Mouse (Mus musculus) limb, embryonic 10.5 days (tissue): Measurements from ENCODE around the gene C8b. TPM values are rescaled to one million over a fixed set of nuclear protein-coding genes. Genes with fewer than 3 reads are reported as not detected.

Experiments
- DNase-seq: peaks from one replicate; pipeline ENCODE4 v3.0.0-alpha.2; 2017; ENCODE audit warnings: low spot score
- H3K27ac ChIP-seq: fragments of 300-500 bp; sonication (generic); 2 replicates; pipeline ENCODE4 v1.5.1; 2016; ENCODE audit warnings: mild to moderate bottlenecking
- H3K27me3 ChIP-seq: fragments of 300-500 bp; sonication (generic); 2 replicates; pipeline ENCODE4 v1.6.1; 2016; ENCODE audit warnings: low read depth, mild to moderate bottlenecking; ENCODE audit not compliant: poor library complexity, severe bottlenecking
- H3K36me3 ChIP-seq: fragments of 300-500 bp; sonication (generic); 2 replicates; pipeline ENCODE4 v1.6.1; 2016; ENCODE audit warnings: mild to moderate bottlenecking, moderate library complexity
- H3K4me1 ChIP-seq: fragments of 300-500 bp; sonication (generic); 2 replicates; pipeline ENCODE4 v1.6.1; 2016
- H3K4me3 ChIP-seq: fragments of 300-500 bp; sonication (generic); 2 replicates; pipeline ENCODE4 v1.5.1; 2016; ENCODE audit warnings: mild to moderate bottlenecking, moderate library complexity
- H3K9me3 ChIP-seq: fragments of 300-500 bp; sonication (generic); replicated peaks from 2 replicates; pipeline ENCODE4 v1.6.1; 2016; ENCODE audit warnings: mild to moderate bottlenecking
- WGBS: fragments of 180-500 bp; shearing (Covaris S2); methylation state at CpG from one replicate; pipeline ENCODE4 v1.1.7; 2016; 5-methylcytosine and 5-hydroxymethylcytosine counted together
- polyA plus RNA-seq: library from polyadenylated mRNA; unstranded; fragments of >200 nt; fragmentation: Nextera tagmentation; extraction: Ambion mirVana; gene quantifications from 2 replicates; pipeline ENCODE4 v1.2.1, GENCODE M21; 2016

The C8b gene
- polyA plus RNA-seq, 1 experiment from 2014 or later: not detected

DNA sequence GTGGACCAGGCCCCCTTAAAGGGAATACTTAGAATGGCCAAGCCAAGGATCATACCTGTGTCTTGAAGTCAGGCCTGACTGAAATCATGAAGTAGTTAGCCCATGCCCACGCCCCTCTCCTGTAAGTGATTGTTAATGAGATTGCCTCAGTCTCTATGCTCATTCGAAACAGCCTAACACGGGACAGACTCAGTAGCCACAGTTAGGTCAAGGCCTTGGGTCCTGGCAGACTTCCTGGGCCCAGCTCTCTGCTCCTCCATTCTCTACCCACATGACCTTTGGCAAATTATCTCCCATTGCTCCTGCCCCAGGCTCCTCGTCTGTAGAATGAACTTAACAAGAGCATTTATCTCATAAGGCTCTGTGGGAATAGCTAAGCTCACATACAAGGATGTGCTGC lies 52.9 kb downstream of the C8b start:
- H3K4me3 ChIP-seq: no peak overlapping the region
- no peaks in the 10 kb centered on the region for H3K27me3 ChIP-seq
- H3K27ac ChIP-seq: no peak overlapping the region
- no peaks in the 10 kb centered on the region for H3K36me3 ChIP-seq
- no peaks in the 10 kb centered on the region for H3K9me3 ChIP-seq
- no peak for DNase-seq
- H3K4me1 ChIP-seq: 0 out of 2 replicates have a peak, but pooled peaks cover 7% of the 10 kb centered on the region
- 61% methylated on average over 4 of the region's 4 CpGs for WGBS

- no peak for DNase-seq
- WGBS: 70% methylated on average over 4 of the region's 4 CpGs
- Histone ChIP-seq H3K27ac (no peak overlapping the region), H3K9me3 (no peaks in the 10 kb centered on the region), H3K4me3 (no peak overlapping the region), H3K27me3 (no peaks in the 10 kb centered on the region), H3K4me1 (0 out of 2 replicates have a peak, but pooled peaks cover 7% of the 10 kb centered on the region), H3K36me3 (no peaks in the 10 kb centered on the region)
Observed at GRCm38 (mm10) chr4:104819891-104820290, 53.8 kb downstream of the C8b start.

DNA sequence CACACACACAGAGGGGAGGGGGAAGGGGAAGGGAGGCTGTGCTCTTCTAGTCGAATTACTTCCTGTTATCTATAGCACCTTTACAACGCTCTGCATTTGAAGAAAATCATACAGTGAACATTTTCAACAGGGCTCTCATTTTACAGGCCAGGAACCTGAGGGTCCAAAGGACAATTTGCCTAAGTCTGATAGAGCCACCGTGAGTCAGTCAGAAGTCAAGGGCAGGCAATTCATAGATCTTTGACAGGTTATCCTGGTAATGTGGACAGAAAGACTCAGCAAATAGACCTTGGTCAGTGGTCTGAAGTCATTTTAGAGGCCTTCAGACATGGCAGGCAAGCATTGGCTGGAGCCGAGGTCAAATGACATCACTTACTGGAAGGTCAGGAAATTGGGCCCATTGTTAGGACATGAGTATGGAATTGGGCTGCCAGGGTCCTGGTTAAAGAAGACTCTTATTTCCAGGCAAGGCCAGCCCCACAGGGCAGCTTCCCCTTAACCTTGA lies 57.5 kb downstream of the C8b start:
- 81% methylated on average over 4 of the region's 4 CpGs for WGBS

GRCm38 (mm10) chr4:104824381-104825077 lies 58.4 kb downstream of the C8b start:
- no peak for DNase-seq
- Histone ChIP-seq H3K36me3 (no peaks in the 10 kb centered on the region), H3K4me1 (no peaks in the 10 kb centered on the region), H3K4me3 (no peak overlapping the region), H3K9me3 (no peaks in the 10 kb centered on the region), H3K27ac (no peak overlapping the region), H3K27me3 (no peaks in the 10 kb centered on the region; the same call in 1 of the 2 replicates)
- 89% methylated on average over 7 of the region's 7 CpGs for WGBS

More for the DNA sequence above, 57.5 kb downstream of the C8b start:
- H3K27me3 ChIP-seq: no peaks in the 10 kb centered on the region
- no peak overlapping the region for H3K4me3 ChIP-seq
- no peaks in the 10 kb centered on the region for H3K9me3 ChIP-seq
- no peak overlapping the region for H3K27ac ChIP-seq
- no peak for DNase-seq
- 0 out of 2 replicates have a peak, but pooled peaks cover 2% of the 10 kb centered on the region for H3K4me1 ChIP-seq
- H3K36me3 ChIP-seq: no peaks in the 10 kb centered on the region

DNA sequence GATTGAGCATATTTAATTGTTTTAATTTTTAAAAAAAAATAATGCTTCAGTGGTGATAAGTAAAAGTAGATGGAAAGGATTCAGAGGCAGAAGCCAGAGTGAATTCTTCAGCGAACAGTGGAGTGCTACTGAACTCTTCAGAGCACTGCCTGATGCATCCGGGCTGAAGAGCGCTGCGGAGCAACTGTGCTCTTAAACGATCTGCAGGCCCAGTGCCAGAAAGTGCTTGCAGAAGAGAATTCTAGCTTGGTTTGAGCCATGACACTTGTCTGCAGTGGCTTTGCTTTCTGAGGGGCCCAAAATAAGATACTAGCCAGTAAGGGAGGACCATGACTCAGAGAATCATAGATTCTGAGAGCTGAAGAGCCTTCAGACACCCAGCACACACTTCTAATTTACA lies 62.8 kb downstream of the C8b start:
- Histone ChIP-seq H3K4me3 (no peak overlapping the region), H3K4me1 (no peaks in the 10 kb centered on the region), H3K27me3 (no peaks in the 10 kb centered on the region; the same call in 1 of the 2 replicates), H3K9me3 (no peaks in the 10 kb centered on the region), H3K27ac (no peak overlapping the region), H3K36me3 (no peaks in the 10 kb centered on the region)
- no peak for DNase-seq
- 86% methylated on average over 5 of the region's 5 CpGs for WGBS

DNA sequence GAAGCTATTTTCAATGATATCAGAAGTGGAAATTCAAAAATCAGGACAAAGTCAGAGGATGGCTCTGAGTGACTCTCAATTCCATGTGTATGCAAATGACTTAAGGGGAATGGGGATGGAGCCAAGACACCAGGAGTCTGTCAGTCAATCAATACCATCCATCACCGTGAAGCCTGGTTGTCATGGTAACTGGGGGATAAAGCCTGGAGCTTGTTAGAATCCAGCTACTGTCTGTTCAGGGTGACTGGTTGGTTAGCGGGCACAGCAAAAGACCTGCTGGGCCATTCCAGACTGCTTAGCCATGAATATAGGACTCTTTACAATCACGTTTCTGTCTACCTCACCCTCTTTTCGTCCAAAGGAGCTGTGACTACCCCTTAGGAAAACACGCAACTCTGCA lies 69.0 kb downstream of the C8b start:
- Histone ChIP-seq H3K36me3 (no peaks in the 10 kb centered on the region), H3K4me3 (no peak overlapping the region), H3K27ac (no peak overlapping the region), H3K4me1 (no peaks in the 10 kb centered on the region), H3K9me3 (no peaks in the 10 kb centered on the region), H3K27me3 (no peaks in the 10 kb centered on the region)
- WGBS: 61% methylated on average over 5 of the region's 5 CpGs
- no peak for DNase-seq

DNA sequence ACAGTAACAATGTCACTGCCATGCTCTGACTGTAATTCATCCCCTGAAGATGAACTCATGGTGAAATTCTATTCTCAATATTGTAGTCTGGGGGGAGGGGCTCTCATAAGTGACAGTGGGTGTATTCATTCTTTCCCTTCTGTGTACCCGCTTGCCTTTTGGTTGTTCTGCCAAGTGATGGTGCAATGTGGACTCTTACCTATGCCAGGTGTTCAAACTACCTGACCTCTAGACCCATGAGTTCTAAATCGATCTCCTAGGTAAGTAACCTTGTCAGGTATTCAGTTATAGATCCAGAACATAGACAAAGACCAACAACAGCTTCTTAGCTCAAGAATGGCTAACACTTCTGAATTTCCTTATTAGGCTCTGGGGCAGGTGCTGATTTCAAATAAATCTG lies 72.2 kb downstream of the C8b start:
- H3K4me3 ChIP-seq: no peak overlapping the region
- no peaks in the 10 kb centered on the region for H3K9me3 ChIP-seq
- H3K27ac ChIP-seq: no peak overlapping the region
- 93% methylated on average over 2 of the region's 2 CpGs for WGBS
- H3K27me3 ChIP-seq: no peaks in the 10 kb centered on the region
- no peaks in the 10 kb centered on the region for H3K4me1 ChIP-seq
- H3K36me3 ChIP-seq: no peaks in the 10 kb centered on the region
- DNase-seq: no peak

DNA sequence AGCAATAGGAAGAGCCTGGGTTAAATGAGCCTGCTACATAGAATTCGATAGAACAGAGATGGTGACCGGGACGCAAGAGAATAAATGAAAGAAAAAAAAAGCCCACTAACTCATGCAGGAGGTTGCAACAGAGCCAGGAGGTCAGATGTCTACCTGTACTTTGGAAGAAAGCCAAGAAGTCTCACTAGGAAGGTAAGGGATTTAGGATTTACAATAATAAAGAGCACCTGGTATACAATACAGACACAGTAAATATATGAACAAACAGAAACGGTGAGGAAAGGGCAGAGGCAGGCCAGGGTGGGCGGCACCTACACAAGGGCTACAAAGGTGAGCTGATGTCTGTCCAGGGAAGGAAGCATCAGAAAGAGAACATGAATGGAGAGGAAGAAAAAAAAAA lies 76.1 kb downstream of the C8b start:
- no peaks in the 10 kb centered on the region for H3K9me3 ChIP-seq
- H3K27ac ChIP-seq: no peak overlapping the region
- 89% methylated on average over 5 of the region's 5 CpGs for WGBS
- DNase-seq: no peak
- H3K4me1 ChIP-seq: no peaks in the 10 kb centered on the region
- no peaks in the 10 kb centered on the region for H3K27me3 ChIP-seq
- H3K4me3 ChIP-seq: no peak overlapping the region
- H3K36me3 ChIP-seq: no peaks in the 10 kb centered on the region

DNA sequence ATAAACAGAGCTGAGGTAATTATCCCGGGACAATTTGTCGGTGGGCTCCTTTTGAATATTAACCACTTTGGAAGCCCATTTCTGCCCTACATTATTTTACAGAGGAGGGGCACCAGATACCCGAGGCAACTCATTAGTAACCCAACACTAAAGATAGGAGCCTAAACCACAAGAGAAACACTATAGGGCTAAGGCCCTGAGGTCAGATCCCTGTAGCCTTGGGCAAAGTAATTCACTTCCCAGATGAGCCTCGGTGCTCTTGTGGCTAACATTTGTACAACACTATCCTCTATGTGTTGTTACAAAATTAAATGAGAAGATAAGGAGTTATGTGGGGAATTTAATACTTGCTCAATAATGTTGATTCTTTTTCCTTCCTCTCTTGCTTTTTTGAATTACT lies 77.4 kb downstream of the C8b start:
- Histone ChIP-seq H3K36me3 (no peaks in the 10 kb centered on the region), H3K27me3 (no peaks in the 10 kb centered on the region), H3K4me1 (no peaks in the 10 kb centered on the region), H3K27ac (no peak overlapping the region), H3K4me3 (no peak overlapping the region), H3K9me3 (no peaks in the 10 kb centered on the region)
- DNase-seq: no peak
- 59% methylated on average over 4 of the region's 4 CpGs for WGBS

Other genes with a start within 250 kb of the C8b start
- gene Gm17662, start 91.0 kb downstream of the C8b start, polyA plus RNA-seq: not detected in 2 replicates
- not detected in 2 replicates for gene C8a, start 110.1 kb downstream of the C8b start, polyA plus RNA-seq
- 0.09 TPM in 1 of 2 replicates, not detected in the other for gene Fyb2, start 147.1 kb downstream of the C8b start, polyA plus RNA-seq